Mouse (Mus musculus) forebrain, embryonic 11.5 days (tissue): ENCODE data around the gene Zbtb37. TPM values are rescaled to one million over a fixed set of nuclear protein-coding genes. Genes with fewer than 3 reads are reported as not detected.
"Not testable (repeated sequence)": the region's sequence is repeated elsewhere in the genome, so short reads cannot be mapped to it uniquely, and the experiment has no call there.

Source experiments
- ATAC-seq: fragments of 200-750 bp; cut with Nextera tagmentation; replicated peaks from 2 replicates; pipeline ENCODE4 v1.8.0; 2017; ENCODE audit warnings: moderate TSS enrichment; ENCODE audit not compliant: low FRiP score
- DNase-seq: peaks from one replicate; pipeline ENCODE4 v3.0.0-alpha.2; 2017; ENCODE audit warnings: low spot score
- H3K27ac ChIP-seq: fragments of 300-500 bp; sonication (generic); 2 replicates; pipeline ENCODE4 v1.5.1; 2014; ENCODE audit warnings: low read depth, low read length
- H3K27me3 ChIP-seq: fragments of 300-500 bp; sonication (generic); 2 replicates; pipeline ENCODE4 v1.6.1; 2014; ENCODE audit warnings: mild to moderate bottlenecking, low read length, mixed read lengths; ENCODE audit not compliant: control insufficient read depth, insufficient read depth
- H3K36me3 ChIP-seq: fragments of 300-500 bp; sonication (generic); 2 replicates; pipeline ENCODE4 v1.6.1; 2014; ENCODE audit warnings: mild to moderate bottlenecking, low read length, moderate library complexity, mixed read lengths; ENCODE audit not compliant: control insufficient read depth, insufficient read depth
- H3K4me1 ChIP-seq: fragments of 300-500 bp; sonication (generic); replicated peaks from 2 replicates; pipeline ENCODE4 v1.6.1; 2014; ENCODE audit warnings: low read length, mixed read lengths; ENCODE audit not compliant: control insufficient read depth, insufficient read depth
- H3K4me2 ChIP-seq: fragments of 300-500 bp; sonication (generic); 2 replicates; pipeline ENCODE4 v1.6.1; 2014; ENCODE audit warnings: low read depth, mild to moderate bottlenecking, low read length, moderate library complexity, mixed read lengths; ENCODE audit not compliant: severe bottlenecking
- H3K4me3 ChIP-seq: fragments of 300-500 bp; sonication (generic); 2 replicates; pipeline ENCODE4 v1.5.1; 2014; ENCODE audit warnings: low read depth, low read length
- H3K9ac ChIP-seq: fragments of 300-500 bp; sonication (generic); 2 replicates; pipeline ENCODE4 v1.6.1; 2014; ENCODE audit warnings: low read length
- H3K9me3 ChIP-seq: fragments of 300-500 bp; sonication (generic); 2 replicates; pipeline ENCODE4 v1.6.1; 2016; ENCODE audit warnings: low read length, mixed read lengths; ENCODE audit not compliant: control insufficient read depth
- WGBS: fragments of 180-500 bp; shearing (Covaris S2); extraction: QIAGEN DNeasy Blood & Tissue Kit; methylation state at CpG from one replicate; pipeline ENCODE4 v1.1.7; 2014; 5-methylcytosine and 5-hydroxymethylcytosine counted together
- polyA plus RNA-seq: library from polyadenylated mRNA; unstranded; fragments of >200 nt; fragmentation: Nextera tagmentation; extraction: Ambion mirVana; gene quantifications from 2 replicates; pipeline ENCODE4 v1.2.1, GENCODE M21; 2014

The Zbtb37 gene
- polyA plus RNA-seq, 1 experiment from 2014 or later: 14.4 TPM

DNA sequence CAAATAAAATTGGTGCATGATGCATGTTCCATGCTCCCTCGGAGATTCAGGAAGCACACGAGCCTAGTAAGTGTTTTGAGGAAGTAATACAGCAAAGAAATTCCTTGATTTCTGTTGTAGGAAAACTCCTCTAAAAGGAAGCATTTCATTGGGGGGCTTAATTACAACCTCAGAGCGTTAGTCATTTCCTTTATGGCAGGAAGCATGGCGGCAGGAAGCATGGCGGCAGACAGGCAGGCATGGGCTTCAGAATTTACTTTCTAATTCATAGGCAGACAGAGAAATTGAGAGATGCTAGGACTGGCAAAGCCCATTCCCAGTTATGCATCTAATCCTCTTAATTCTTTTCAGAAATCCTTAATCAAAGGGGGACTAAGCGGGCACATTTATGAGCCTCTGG lies 40.8 kb downstream of the Zbtb37 start:
- DNase-seq (no peak), ATAC-seq (no peak)
- Histone ChIP-seq H3K4me3 (no peak overlapping the region), H3K36me3 (no peaks in the 10 kb centered on the region), H3K9ac (no peak overlapping the region), H3K9me3 (no peaks in the 10 kb centered on the region), H3K4me2 (no peak overlapping the region), H3K27me3 (no peaks in the 10 kb centered on the region; the same call in 1 of the 2 replicates), H3K4me1 (no peaks in the 10 kb centered on the region), H3K27ac (no peak overlapping the region)
- WGBS: 83% methylated on average over 6 of the region's 6 CpGs

- Histone ChIP-seq H3K27me3 (no peaks in the 10 kb centered on the region; the same call in 1 of the 2 replicates), H3K4me1 (no peaks in the 10 kb centered on the region), H3K27ac (no peak overlapping the region), H3K4me2 (no peak overlapping the region), H3K4me3 (no peak overlapping the region), H3K36me3 (no peaks in the 10 kb centered on the region), H3K9me3 (no peaks in the 10 kb centered on the region), H3K9ac (no peak overlapping the region)
- ATAC-seq (no peak), DNase-seq (no peak)
- WGBS: 86% methylated on average over 15 of the region's 15 CpGs
These were observed 45.3 kb downstream of the Zbtb37 start for GRCm38 (mm10) chr1:160989395-160989794.

- DNase-seq (no peak), ATAC-seq (no peak)
- Histone ChIP-seq H3K27ac (no peak overlapping the region), H3K9ac (no peak overlapping the region), H3K4me3 (no peak overlapping the region), H3K9me3 (no peaks in the 10 kb centered on the region), H3K27me3 (no peaks in the 10 kb centered on the region), H3K36me3 (no peaks in the 10 kb centered on the region), H3K4me1 (no peaks in the 10 kb centered on the region), H3K4me2 (no peak overlapping the region)
- WGBS: 91% methylated on average over 17 of the region's 17 CpGs
These were observed 47.6 kb downstream of the Zbtb37 start for GRCm38 (mm10) chr1:160986881-160987635.

GRCm38 (mm10) chr1:160985477-160985876 lies 49.2 kb downstream of the Zbtb37 start:
- no peak overlapping the region for H3K4me3 ChIP-seq
- no peak for DNase-seq
- no peaks in the 10 kb centered on the region for H3K27me3 ChIP-seq
- no peaks in the 10 kb centered on the region for H3K9me3 ChIP-seq
- no peak overlapping the region for H3K27ac ChIP-seq
- ATAC-seq: no peak
- no peaks in the 10 kb centered on the region for H3K36me3 ChIP-seq
- no peak overlapping the region for H3K9ac ChIP-seq
- no peaks in the 10 kb centered on the region for H3K4me1 ChIP-seq
- no peak overlapping the region for H3K4me2 ChIP-seq
- 88% methylated on average over 6 of the region's 6 CpGs for WGBS

- not testable (repeated sequence) for H3K4me1 ChIP-seq, H3K36me3 ChIP-seq, DNase-seq, H3K4me3 ChIP-seq, H3K4me2 ChIP-seq, H3K9ac ChIP-seq, H3K9me3 ChIP-seq, ATAC-seq, H3K27ac ChIP-seq, H3K27me3 ChIP-seq
- 80% methylated on average over 1 of the region's 1 CpGs for WGBS
These were observed 49.9 kb downstream of the Zbtb37 start for GRCm38 (mm10) chr1:160984731-160985130.

DNA sequence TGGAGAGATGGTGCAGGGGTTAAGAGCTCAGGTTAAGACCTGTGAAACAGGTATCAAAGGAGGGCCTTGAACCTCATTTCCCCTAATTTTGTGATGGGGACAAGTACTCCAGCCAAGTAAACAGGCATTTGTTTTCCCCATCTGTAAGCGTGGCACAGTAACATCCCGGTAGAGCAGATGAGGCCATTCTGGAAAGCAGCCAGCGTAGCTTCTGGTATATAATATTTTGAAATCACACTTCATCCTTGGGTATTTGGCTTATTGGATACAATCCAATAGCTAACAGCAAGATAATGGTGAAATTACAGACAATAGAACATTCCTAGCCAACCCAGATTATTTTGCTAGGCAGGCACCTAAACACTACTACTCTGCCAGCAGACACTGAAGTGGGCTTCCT lies 51.8 kb downstream of the Zbtb37 start:
- H3K4me3 ChIP-seq: no peak overlapping the region
- DNase-seq (no peak), ATAC-seq (no peak)
- no peaks in the 10 kb centered on the region for H3K36me3 ChIP-seq
- H3K9ac ChIP-seq: no peak overlapping the region
- no peaks in the 10 kb centered on the region for H3K9me3 ChIP-seq
- H3K27me3 ChIP-seq: no peaks in the 10 kb centered on the region
- H3K27ac ChIP-seq: no peak overlapping the region
- 93% methylated on average over 3 of the region's 3 CpGs for WGBS
- H3K4me2 ChIP-seq: no peak overlapping the region
- H3K4me1 ChIP-seq: no peaks in the 10 kb centered on the region

DNA sequence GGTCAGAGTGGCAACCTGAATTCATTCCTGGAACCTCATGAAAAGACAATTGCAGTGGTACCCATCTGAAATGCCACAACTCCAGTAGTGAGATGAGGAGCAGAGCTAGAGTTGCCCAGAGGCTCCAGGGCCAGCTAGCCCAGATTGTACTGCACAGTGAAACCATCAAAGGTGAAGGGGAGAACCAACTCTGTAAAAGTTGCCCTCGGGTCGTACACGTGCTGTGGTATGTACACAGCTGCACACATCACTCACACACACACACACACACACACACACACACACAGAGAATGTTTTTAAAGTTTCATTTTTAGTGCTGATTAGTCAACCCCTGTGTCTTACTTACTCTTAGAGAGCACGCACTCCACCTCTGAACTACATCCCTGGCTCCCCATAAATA lies 53.3 kb downstream of the Zbtb37 start:
- DNase-seq (no peak), ATAC-seq (no peak)
- no peaks in the 10 kb centered on the region for H3K27me3 ChIP-seq
- 99% methylated on average over 4 of the region's 4 CpGs for WGBS
- H3K36me3 ChIP-seq: no peaks in the 10 kb centered on the region
- H3K4me3 ChIP-seq: no peak overlapping the region
- no peak overlapping the region for H3K4me2 ChIP-seq
- no peak overlapping the region for H3K9ac ChIP-seq
- no peak overlapping the region for H3K27ac ChIP-seq
- H3K9me3 ChIP-seq: no peaks in the 10 kb centered on the region
- H3K4me1 ChIP-seq: no peaks in the 10 kb centered on the region

DNA sequence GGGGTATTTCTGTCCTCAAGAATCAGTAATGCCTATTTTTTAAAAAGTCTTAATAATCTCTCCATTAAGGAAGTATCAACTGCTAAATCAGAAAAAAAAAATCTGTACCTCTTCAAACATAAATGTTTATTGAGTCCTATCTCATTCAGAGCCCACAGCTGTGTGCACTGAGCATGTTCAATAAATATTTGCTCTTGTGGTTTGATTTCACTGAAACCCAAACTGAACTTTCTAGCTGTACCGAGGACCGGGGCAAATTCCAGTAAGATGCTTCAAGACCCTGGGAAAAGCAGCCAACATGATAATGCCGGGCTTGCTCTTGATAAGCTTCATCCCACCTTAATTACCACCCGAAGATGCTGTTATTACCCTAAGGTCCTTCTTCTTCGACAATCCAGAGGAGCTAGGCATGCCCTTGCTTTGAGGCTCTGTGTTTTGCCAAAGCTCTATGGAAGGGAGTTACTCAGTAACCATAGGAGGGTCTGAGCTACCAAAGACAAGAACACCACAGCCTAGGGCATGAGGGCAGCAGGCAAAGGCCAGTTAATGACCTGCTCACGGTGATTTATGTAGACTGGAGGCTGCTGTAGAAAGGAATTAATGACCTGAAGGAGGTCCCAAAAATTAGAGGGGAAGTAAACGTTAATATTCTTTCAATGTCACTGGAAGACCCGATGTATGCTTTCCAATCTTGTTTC lies 54.0 kb downstream of the Zbtb37 start:
- WGBS: 91% methylated on average over 8 of the region's 8 CpGs
- Histone ChIP-seq H3K36me3 (no peaks in the 10 kb centered on the region), H3K27ac (no peak overlapping the region), H3K9me3 (no peaks in the 10 kb centered on the region), H3K9ac (no peak overlapping the region), H3K4me1 (no peaks in the 10 kb centered on the region), H3K4me2 (no peak overlapping the region), H3K27me3 (no peaks in the 10 kb centered on the region), H3K4me3 (no peak overlapping the region)
- ATAC-seq (no peak), DNase-seq (no peak)

GRCm38 (mm10) chr1:160980021-160980420 lies 54.6 kb downstream of the Zbtb37 start:
- Histone ChIP-seq H3K4me3 (no peak overlapping the region), H3K9ac (no peak overlapping the region), H3K9me3 (no peaks in the 10 kb centered on the region), H3K4me1 (no peaks in the 10 kb centered on the region), H3K27ac (no peak overlapping the region), H3K36me3 (no peaks in the 10 kb centered on the region), H3K27me3 (no peaks in the 10 kb centered on the region), H3K4me2 (no peak overlapping the region)
- no peak for DNase-seq
- no peak for ATAC-seq
- WGBS: 94% methylated on average over 5 of the region's 5 CpGs
